Mouse (Mus musculus): Measurements from ENCODE around the gene Tob2. TPM values are rescaled to one million over a fixed set of nuclear protein-coding genes. Genes with fewer than 3 reads are reported as not detected.
A peak's percentile ranks its signal among the peaks of the same experiment; 100 is the strongest.

The Tob2 gene
- polyA plus RNA-seq, 1 experiment from 2014 or later: 12.9 TPM

- Histone ChIP-seq H3K9me3 (ENCODE audit: control insufficient read depth, low read length) (no peaks in the 10 kb centered on the region), H3K27ac (ENCODE audit: low read depth, low read length) (peak within 1 kb of the TSS; percentile 93), H3K36me3 (ENCODE audit: control insufficient read depth, insufficient read depth, low read length) (peaks cover 23% of the 10 kb centered on the region), H3K4me1 (ENCODE audit: control insufficient read depth, insufficient read depth, low read length) (peaks cover 11% of the 10 kb centered on the region), H3K9ac (ENCODE audit: low read length) (peak within 1 kb of the TSS; percentile 89), H3K4me3 (ENCODE audit: low read depth, low read length) (peak within 1 kb of the TSS; percentile 96), H3K27me3 (ENCODE audit: control insufficient read depth, insufficient read depth, low read length) (no peaks in the 10 kb centered on the region), H3K4me2 (peak within 1 kb of the TSS; percentile 82)
- DNase-seq (ENCODE audit: low spot score, missing footprints) (peak; percentile 99), ATAC-seq (ENCODE audit: low FRiP score) (peak; percentile 92)
- WGBS: under 1% methylated on average over 30 of the region's 30 CpGs
Measured at GRCm38 (mm10) chr15:81871604-81872261, 13.1 kb upstream of the Tob2 start, which contains the start of gene Phf5a. Gene Phf5a, minus strand, starts transcription at chr15:81871911.

- H3K27ac ChIP-seq (ENCODE audit: low read depth, low read length): no peak overlapping the region
- H3K4me2 ChIP-seq: no peak overlapping the region
- H3K4me1 ChIP-seq (ENCODE audit: control insufficient read depth, insufficient read depth, low read length): peaks cover 11% of the 10 kb centered on the region
- DNase-seq (ENCODE audit: low spot score, missing footprints) (no peak), ATAC-seq (ENCODE audit: low FRiP score) (no peak)
- no peaks in the 10 kb centered on the region for H3K27me3 ChIP-seq (ENCODE audit: control insufficient read depth, insufficient read depth, low read length)
- no peaks in the 10 kb centered on the region for H3K9me3 ChIP-seq (ENCODE audit: control insufficient read depth, low read length)
- no peak overlapping the region for H3K9ac ChIP-seq (ENCODE audit: low read length)
- peaks cover 29% of the 10 kb centered on the region for H3K36me3 ChIP-seq (ENCODE audit: control insufficient read depth, insufficient read depth, low read length)
- H3K4me3 ChIP-seq (ENCODE audit: low read depth, low read length): no peak overlapping the region
- WGBS: 94% methylated on average over 5 of the region's 5 CpGs
Measured at GRCm38 (mm10) chr15:81869985-81870384, 11.4 kb upstream of the Tob2 start.

- no peak overlapping the region for H3K4me3 ChIP-seq (ENCODE audit: low read depth, low read length)
- H3K27me3 ChIP-seq (ENCODE audit: control insufficient read depth, insufficient read depth, low read length): no peaks in the 10 kb centered on the region
- peaks cover 21% of the 10 kb centered on the region for H3K36me3 ChIP-seq (ENCODE audit: control insufficient read depth, insufficient read depth, low read length)
- DNase-seq (ENCODE audit: low spot score, missing footprints): no peak
- H3K9me3 ChIP-seq (ENCODE audit: control insufficient read depth, low read length): no peaks in the 10 kb centered on the region
- H3K4me1 ChIP-seq (ENCODE audit: control insufficient read depth, insufficient read depth, low read length): no peaks in the 10 kb centered on the region
- WGBS: 96% methylated on average over 7 of the region's 7 CpGs
- no peak overlapping the region for H3K27ac ChIP-seq (ENCODE audit: low read depth, low read length)
- ATAC-seq (ENCODE audit: low FRiP score): no peak
- H3K4me2 ChIP-seq: no peak overlapping the region
- H3K9ac ChIP-seq (ENCODE audit: low read length): no peak overlapping the region
Measured at GRCm38 (mm10) chr15:81864238-81864637, 5.6 kb upstream of the Tob2 start.

- Histone ChIP-seq H3K9me3 (ENCODE audit: control insufficient read depth, low read length) (no peaks in the 10 kb centered on the region), H3K27ac (ENCODE audit: low read depth, low read length) (no peak overlapping the region), H3K4me3 (ENCODE audit: low read depth, low read length) (no peak overlapping the region), H3K36me3 (ENCODE audit: control insufficient read depth, insufficient read depth, low read length) (peaks cover 2% of the 10 kb centered on the region; the same call in 1 of the 2 replicates), H3K27me3 (ENCODE audit: control insufficient read depth, insufficient read depth, low read length) (no peaks in the 10 kb centered on the region), H3K4me1 (ENCODE audit: control insufficient read depth, insufficient read depth, low read length) (peaks cover 14% of the 10 kb centered on the region), H3K4me2 (no peak overlapping the region), H3K9ac (ENCODE audit: low read length) (no peak overlapping the region)
- ATAC-seq (ENCODE audit: low FRiP score): no peak
- DNase-seq (ENCODE audit: low spot score, missing footprints): peak; percentile 72
- WGBS: 48% methylated on average over 8 of the region's 8 CpGs
Measured at GRCm38 (mm10) chr15:81860471-81861135, 2.0 kb upstream of the Tob2 start.

GRCm38 (mm10) chr15:81859330-81860255 lies 997 bp upstream of the Tob2 start:
- Histone ChIP-seq H3K4me3 (ENCODE audit: low read depth, low read length) (peak overlapping the region; percentile 63), H3K4me1 (ENCODE audit: control insufficient read depth, insufficient read depth, low read length) (peaks cover 18% of the 10 kb centered on the region), H3K27ac (ENCODE audit: low read depth, low read length) (peak overlapping the region; percentile 50), H3K9me3 (ENCODE audit: control insufficient read depth, low read length) (no peaks in the 10 kb centered on the region), H3K4me2 (peak overlapping the region; percentile 62), H3K9ac (ENCODE audit: low read length) (peak overlapping the region; percentile 84), H3K36me3 (ENCODE audit: control insufficient read depth, insufficient read depth, low read length) (no peaks in the 10 kb centered on the region), H3K27me3 (ENCODE audit: control insufficient read depth, insufficient read depth, low read length) (no peaks in the 10 kb centered on the region)
- WGBS: under 1% methylated on average over 39 of the region's 39 CpGs
- DNase-seq (ENCODE audit: low spot score, missing footprints) (peak; percentile 97), ATAC-seq (ENCODE audit: low FRiP score) (peak; percentile 75)

- under 1% methylated on average over 23 of the region's 23 CpGs for WGBS
- H3K4me3 ChIP-seq (ENCODE audit: low read depth, low read length): peak overlapping the region; percentile 63
- H3K4me2 ChIP-seq: peak overlapping the region; percentile 62
- H3K9me3 ChIP-seq (ENCODE audit: control insufficient read depth, low read length): no peaks in the 10 kb centered on the region
- H3K27me3 ChIP-seq (ENCODE audit: control insufficient read depth, insufficient read depth, low read length): no peaks in the 10 kb centered on the region
- ATAC-seq (ENCODE audit: low FRiP score) (peak; percentile 47; the same call in 1 of the 2 replicates), DNase-seq (ENCODE audit: low spot score, missing footprints) (peak; percentile 99)
- no peaks in the 10 kb centered on the region for H3K36me3 ChIP-seq (ENCODE audit: control insufficient read depth, insufficient read depth, low read length)
- H3K4me1 ChIP-seq (ENCODE audit: control insufficient read depth, insufficient read depth, low read length): peaks cover 18% of the 10 kb centered on the region
- H3K27ac ChIP-seq (ENCODE audit: low read depth, low read length): peak overlapping the region; percentile 64; the same call in 1 of the 2 replicates
- peak overlapping the region; percentile 84 for H3K9ac ChIP-seq (ENCODE audit: low read length)
Measured at GRCm38 (mm10) chr15:81858138-81858516, 469 bp downstream of the Tob2 start.

- Histone ChIP-seq H3K4me2 (peak overlapping the region; percentile 62), H3K9me3 (ENCODE audit: control insufficient read depth, low read length) (no peaks in the 10 kb centered on the region), H3K9ac (ENCODE audit: low read length) (peak overlapping the region; percentile 84), H3K4me1 (ENCODE audit: control insufficient read depth, insufficient read depth, low read length) (peaks cover 18% of the 10 kb centered on the region), H3K36me3 (ENCODE audit: control insufficient read depth, insufficient read depth, low read length) (no peaks in the 10 kb centered on the region), H3K27me3 (ENCODE audit: control insufficient read depth, insufficient read depth, low read length) (no peaks in the 10 kb centered on the region), H3K27ac (ENCODE audit: low read depth, low read length) (peak overlapping the region; percentile 64; the same call in 1 of the 2 replicates), H3K4me3 (ENCODE audit: low read depth, low read length) (peak overlapping the region; percentile 63)
- under 1% methylated on average over 33 of the region's 33 CpGs for WGBS
- ATAC-seq (ENCODE audit: low FRiP score) (peak; percentile 28; the same call in 1 of the 2 replicates), DNase-seq (ENCODE audit: low spot score, missing footprints) (no peak)
Measured at GRCm38 (mm10) chr15:81857724-81858116, 876 bp downstream of the Tob2 start.

- H3K4me3 ChIP-seq (ENCODE audit: low read depth, low read length): peak overlapping the region; percentile 63
- DNase-seq (ENCODE audit: low spot score, missing footprints) (peak; percentile 85), ATAC-seq (ENCODE audit: low FRiP score) (no peak)
- H3K4me1 ChIP-seq (ENCODE audit: control insufficient read depth, insufficient read depth, low read length): peaks cover 18% of the 10 kb centered on the region
- no peaks in the 10 kb centered on the region for H3K9me3 ChIP-seq (ENCODE audit: control insufficient read depth, low read length)
- H3K27ac ChIP-seq (ENCODE audit: low read depth, low read length): peak overlapping the region; percentile 64; the same call in 1 of the 2 replicates
- peak overlapping the region; percentile 84 for H3K9ac ChIP-seq (ENCODE audit: low read length)
- WGBS: 1% methylated on average over 14 of the region's 14 CpGs
- no peaks in the 10 kb centered on the region for H3K27me3 ChIP-seq (ENCODE audit: control insufficient read depth, insufficient read depth, low read length)
- H3K36me3 ChIP-seq (ENCODE audit: control insufficient read depth, insufficient read depth, low read length): no peaks in the 10 kb centered on the region
- peak overlapping the region; percentile 62 for H3K4me2 ChIP-seq
Measured at GRCm38 (mm10) chr15:81856938-81857723, 1.5 kb downstream of the Tob2 start.
